Mouse (Mus musculus): ENCODE results near the gene Pde1a. TPM values are rescaled to one million over a fixed set of nuclear protein-coding genes. Genes with fewer than 3 reads are reported as not detected.
"Not testable (repeated sequence)": the region's sequence is repeated elsewhere in the genome, so short reads cannot be mapped to it uniquely, and the experiment has no call there.

The Pde1a gene
- total RNA-seq, 2 experiments from 2014 or later = 13.0 to 23.8 TPM

DNA sequence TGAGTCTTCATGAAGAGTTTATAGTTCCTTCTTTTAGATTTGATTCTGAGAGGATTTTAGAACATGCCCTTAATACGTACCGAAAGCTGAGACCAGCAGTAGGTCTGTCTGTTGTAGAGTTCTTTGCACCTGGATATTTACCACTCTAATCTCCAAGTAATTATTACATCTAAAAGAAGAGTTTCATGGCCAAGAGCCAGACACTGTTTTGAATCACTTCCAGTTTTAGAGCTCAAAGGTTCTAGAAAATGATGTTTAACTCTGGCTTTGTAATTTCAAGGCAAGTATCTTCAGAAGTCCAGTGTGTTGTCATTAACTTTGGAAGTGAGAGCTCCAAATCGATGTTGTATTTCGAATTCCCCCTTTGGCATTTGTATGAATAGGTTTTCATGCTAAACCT is 167.8 kb downstream of the Pde1a start:
- DNase-seq = no peak

DNA sequence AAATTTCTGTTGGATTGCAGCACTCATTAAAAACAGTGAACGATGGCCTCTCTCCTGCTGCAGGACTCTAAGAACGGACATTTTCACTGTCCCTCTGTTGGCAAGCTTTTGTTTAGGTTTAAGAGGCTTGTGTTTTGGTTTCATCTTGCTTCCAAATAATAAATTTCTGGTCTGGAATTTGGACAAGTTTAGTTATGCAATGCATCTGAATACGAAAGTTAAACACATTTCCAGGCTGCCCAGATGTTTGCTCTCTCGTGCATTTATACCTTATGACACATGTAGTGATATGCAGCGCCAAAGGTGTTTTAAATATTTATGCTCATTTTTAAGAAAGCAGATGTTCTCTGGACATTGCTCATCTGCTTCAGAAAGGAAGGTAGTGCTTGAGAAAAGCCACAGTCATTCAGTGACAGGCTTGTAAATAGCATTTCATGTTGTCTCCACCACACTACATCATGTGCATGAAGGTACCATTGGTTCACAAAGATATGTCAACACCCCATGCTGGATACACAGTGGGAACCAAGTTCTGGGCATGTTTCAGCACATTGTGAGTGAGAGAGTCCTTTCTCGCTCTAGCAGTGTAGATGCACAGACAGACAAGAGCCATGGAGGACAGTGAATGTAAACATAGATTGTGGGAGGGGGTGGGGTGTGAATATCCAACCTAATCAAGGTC is 171.5 kb downstream of the Pde1a start:
- no peak for DNase-seq

DNA sequence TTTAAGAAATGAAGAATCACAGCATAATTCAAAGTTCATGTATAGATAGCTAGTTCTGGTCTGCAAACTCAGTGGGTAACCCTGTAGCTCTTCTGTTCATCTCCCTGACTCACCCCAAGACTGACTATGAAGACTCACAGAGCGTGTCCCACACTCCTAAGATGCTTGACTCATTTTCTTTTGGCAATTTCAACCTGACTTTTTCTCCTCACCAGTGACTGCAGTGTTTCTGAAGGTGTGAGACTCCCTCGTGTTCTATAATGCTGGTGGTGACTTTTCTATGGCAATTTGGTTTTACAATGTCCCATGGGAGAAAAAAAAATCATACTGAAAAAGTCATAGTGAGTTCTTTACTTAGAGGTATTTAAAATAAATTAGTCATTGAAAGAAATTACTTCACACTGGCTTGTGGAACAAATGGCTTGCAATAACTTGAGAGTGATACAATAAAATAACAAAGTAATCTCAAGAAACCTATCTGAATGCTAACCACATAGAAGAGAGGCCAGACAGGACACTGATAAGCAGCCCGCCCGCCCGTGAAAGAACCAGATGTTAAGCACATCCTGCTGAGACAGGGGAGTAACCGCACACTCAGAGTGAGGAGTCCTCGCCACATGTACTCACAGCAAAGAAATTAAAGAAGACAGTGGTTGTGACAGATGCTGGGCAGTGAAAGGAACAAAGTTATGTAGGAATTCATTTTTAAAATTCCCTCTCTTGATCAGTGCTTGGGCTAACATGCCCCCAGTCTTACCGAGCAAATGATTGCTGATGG is 183.2 kb downstream of the Pde1a start:
- no peak for DNase-seq

DNA sequence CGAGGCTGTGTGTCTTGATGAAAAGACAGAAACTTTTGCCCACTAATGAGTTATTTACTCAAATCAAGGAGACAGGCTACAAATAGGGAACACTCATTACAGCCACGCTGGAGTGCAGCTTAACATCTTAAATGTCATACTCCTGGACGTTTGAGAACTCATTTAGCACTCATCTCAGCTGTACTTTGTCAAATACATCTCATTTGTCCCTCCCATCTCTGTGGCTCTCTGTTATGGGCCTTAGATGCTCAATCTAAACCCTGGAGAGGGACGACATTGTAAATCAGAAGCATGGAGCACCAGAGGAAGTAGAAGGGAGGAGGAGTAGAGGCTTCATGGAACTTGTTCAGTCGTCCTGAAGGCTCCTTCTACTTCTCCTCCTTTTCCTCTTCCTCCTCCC is 194.6 kb downstream of the Pde1a start:
- no peak for DNase-seq

DNA sequence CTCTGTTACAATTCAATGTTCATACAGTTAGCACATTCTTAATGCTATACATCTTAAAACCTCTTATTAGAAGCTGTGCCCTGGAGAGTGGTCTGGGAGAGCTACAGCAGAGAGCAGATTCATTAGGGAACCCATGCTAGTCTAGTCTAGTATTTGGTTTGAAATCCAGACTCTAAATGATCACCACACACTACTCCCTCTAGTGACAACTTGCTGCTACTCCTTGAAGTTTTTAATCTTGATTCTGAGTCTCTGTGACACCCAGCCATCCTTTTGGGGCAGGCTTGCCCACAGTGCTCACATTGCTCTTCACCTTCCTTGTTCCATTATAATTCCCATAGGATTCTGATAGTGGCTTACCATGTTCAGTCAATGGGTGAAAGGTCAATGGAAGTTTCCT is 206.9 kb downstream of the Pde1a start:
- no peak for DNase-seq

DNA sequence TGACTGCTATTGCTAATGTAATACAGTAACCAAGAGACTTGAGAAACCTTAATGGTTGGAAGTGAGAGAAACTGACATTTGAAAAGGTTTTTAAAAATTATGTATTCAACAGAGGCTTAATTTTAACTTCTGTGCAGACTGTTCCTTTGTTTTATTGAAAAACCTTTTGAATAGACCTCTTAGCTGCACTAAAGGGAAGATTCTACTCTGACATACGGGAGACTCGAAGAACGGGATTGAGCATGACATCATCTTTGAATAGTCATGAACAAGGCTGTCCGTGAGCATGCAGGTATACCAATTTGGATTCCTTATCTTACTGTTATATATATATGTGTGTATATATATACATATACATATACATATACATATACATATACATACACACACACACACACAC is 207.9 kb downstream of the Pde1a start:
- no peak for DNase-seq

DNA sequence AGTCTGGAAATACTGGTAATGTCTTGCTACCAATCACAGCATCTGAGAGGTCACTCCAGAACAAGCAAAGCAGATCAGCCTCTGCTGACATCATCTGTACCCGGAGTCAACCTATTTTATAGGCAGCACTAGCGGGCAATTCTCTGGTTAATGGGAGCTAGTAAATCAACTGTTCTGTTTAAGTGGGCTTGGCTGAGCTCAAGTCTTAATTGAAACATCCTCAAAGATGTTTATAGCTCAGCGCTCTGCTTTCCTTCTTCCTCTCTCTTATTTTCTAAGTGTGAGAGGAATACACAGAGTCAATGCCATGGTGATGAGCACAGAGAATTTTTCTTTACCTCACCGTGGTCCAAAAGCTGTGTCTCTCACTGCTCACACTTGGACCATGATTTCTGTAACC is 208.8 kb downstream of the Pde1a start:
- no peak for DNase-seq

DNA sequence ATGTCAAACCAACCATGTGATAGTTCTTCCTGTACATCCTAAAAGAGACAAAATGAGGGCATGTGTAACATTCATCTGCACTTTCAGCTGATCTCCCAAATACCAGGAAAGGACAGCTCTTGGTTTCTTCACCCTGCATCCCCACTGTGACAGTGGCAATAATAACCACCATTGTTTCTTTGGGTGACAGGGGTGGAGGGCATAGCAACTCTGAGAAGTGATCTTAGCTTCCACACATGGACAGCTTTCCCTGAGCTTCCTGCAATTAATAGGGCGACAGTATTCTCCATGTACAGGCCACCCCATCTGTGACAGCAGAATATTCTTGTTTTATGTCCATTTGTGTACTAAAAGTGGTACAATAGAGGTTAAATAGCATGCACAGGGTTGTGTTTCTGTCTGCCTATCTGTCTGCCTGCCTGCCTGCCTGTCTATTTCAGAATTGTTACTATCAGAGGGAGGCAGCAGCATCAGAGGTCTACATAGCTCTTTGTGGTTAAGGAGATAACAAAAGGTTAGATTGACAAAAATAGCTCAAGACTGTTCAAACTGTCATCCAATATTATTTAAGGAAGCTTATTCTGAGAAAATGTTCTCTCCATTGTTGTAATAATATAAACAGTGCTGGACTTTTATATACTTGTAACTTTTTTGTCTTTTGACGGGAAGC is 227.3 kb downstream of the Pde1a start:
- DNase-seq = no peak

DNA sequence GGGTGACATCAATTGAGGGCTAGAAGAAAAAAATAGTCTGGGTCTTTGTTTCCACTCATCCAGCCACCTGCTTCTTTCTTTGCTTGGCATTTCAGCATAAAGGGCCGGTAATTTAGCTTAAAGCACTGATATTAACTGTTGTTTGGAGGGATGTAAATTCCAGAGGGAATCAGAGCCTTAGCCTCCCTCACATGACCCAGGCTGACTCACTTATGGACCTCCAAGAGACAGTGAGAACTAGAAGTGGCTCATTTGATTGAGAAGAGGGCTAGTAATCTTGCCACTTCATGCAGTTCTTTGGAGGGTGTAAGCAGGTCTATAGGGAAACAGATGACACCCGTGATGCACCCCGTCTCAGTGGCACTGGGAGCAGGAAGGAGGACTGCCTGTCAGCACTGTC is 230.7 kb downstream of the Pde1a start:
- no peak for DNase-seq

DNA sequence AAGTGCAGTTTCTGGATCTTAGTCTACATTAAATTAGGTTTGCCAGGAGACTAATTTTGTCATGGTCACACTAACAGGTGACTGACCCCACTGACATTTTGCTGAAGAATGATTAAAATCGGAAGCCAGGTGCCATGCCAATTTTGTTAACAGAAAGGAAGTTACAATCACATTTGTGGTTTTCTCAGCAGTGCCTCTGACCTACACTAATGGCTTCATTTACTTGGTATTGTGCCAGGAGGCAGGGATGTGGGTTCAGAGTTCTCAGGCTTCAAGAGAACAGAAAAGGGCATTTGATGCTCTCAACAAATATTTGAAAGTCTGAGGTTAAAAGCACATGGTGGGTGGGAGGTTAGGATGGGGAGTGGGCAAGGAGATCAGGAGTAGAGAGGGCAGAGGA is 236.4 kb downstream of the Pde1a start:
- DNase-seq = no peak

DNA sequence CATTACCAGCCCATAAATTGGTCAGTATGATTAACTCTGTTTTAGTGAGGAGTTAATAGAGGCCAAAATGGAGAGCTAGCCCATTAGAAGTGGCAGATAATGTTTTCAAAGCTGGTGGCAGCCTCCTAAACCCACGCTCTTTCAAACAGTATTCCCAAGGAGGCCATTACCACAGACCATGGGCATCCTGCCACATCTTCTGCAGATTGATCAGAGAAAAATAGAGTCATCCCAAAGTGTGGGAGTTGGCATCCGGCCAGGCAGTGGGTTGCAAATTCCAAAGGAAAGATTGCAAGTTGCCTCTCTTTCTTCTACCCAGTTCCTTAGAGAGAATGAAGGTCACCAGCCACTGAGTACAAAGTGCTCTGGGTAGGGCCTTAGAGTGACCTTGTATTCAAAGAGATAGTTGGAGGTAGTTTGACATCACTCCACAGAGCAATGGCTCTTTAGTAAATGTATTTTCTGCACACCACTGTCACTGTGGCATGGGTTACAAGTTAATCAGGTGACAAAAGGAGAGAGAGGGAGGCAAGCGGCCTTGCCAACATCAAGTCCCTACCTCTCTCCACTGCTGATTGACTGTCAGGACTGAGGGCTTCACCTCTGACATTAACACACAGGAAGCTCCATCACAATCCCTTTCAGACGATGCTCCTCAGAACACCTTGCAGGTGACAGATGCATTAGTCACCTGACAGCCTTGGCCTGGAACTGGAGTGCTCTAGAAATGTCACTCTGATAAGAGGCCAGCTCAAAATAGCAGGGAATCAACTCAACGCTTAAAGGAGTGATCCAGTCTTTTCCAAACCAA is 237.3 kb downstream of the Pde1a start:
- DNase-seq = peak; percentile 81 to 82

DNA sequence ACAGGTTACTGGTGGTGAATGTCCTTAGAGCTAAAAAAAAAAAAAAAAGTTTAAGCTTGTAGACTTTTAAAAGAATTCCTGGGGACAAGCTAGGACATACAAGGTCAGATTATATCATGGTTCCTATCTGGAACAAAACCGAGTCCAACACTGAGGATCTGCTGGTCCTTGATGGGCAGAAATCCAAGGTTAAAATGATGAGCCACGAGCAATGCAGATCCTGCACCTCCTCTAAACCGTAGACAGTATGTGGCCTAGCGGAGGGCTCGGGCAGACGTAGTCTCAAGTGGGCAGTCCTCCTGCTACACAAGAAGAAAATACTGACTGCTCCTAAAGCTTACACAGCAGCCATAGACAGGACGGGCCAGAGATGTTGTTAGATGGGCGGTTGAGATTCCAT is 238.5 kb downstream of the Pde1a start:
- peak; percentile 39 to 56 for DNase-seq

DNA sequence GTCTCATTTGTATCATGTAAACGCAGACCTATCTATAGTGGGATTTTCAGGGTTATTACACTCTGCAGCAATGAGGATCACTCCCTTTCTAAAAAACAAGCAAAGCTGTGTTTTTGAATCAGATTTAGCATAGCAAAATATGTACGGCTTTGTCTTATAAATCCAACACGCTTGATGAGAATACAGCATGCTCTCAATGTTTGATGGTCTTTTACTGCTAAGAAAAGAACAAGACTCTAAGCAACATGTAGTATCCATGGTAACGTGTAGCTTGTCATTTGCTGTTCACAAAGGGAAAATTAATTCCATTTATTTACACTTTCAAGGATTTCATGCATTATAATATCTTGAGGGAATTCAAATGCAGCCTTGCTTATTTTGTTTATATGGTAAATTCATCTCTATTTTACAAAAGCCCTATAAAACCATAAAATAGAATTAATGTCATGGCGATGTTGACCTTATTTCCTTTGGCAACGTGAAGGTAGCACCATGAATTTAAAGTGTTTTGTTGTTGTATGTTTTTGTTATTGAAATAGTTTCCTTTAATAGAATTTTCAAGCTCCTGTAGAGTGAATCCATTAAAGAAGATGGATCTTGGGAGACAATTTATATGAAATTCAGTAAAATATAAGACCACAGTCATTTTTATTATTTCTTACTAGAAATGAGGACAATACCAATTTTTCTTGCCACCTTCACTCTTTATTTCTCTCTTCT is 245.5 kb downstream of the Pde1a start:
- no peak for DNase-seq

DNA sequence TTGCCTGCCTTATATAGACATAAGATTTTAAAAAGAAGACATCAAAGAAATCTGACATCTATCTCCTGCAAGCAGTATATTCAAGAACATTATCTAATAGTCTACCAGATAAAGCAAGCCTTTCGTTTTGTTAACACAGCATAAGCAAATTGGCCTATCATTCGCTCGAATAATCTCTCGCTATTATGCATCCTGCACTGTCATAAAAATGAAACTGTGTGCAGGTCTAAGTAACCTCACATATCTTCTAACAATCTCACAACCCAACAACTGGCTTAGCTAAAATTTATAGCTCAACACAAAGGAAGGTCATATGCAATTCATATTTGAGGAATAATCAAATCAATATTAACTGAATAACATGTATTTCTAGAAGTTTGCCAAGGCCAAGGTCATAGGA is 246.0 kb downstream of the Pde1a start:
- no peak for DNase-seq

DNA sequence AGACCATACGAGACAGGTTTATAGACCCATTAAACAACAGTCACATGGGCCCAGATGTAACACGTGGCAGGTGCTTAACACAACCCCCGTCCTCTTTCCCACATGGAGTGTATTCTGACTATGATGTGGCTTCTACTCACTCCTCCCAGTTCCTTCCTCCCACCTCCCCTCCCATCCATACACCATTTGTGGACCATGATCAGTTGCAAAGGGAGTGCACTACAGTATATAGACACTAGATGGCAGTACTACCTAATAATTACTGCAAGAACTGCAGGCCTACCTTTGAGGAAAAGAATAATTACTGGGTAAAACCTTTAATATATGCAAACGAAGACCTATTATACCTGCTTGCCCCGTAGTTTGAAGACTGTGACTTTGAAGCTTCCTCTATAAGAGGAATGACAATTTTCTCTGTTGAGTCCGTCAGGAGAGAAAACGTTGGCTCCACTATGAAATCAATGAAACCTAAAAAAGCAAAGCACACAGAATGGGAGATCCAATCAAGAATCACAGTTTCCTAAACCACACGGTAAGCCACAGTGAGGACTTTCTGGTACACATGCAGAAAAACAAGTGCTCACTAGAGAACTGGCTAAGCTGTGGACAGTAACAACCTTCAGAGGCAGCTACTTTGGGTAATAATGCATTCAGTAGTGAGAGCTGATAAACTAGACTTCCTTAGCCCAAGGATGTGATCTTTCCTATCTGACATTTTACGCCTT is 263.8 kb downstream of the Pde1a start:
- peak in 1 of 2 experiments; percentile 5 for DNase-seq

DNA sequence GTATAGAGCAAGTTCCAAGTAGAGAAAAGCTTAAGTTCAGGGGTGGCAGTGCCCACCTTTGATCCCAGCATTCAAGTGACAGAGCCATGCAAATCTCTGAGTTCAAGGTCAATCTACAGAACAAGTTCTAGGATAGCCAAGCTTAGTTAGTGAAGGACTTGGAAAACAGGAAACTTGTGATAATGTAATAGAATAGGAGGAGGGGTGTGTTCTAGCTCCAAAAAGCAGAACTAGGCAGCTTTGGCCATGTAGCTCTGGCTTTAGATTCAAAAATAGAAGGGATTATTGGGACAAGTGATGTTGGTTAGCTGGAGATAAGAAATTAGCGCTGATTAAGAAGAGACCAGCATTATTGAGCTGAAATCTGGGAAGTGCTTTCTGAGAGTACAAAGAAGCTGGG is 272.4 kb downstream of the Pde1a start:
- no peak for DNase-seq

DNA sequence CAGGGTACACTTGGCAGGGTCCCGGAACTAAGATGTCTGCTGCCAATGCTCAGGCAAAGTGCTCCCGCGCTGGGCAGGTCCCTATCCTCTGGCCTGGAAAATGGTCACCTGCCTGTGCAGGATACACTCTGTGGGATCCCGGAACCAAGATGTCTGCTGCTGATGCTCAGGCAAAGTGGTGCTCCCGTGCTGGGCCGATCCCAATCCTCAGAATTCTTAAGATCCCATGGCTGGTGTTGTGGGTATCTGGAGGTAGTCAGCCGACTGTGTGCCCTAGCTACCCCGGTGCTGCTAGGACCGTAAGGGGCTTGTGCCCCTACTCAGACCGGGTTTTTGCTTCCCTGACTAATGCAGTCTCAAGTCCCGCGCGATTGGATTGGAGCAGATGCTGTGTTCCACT is 281.9 kb downstream of the Pde1a start:
- not testable (repeated sequence) for DNase-seq

DNA sequence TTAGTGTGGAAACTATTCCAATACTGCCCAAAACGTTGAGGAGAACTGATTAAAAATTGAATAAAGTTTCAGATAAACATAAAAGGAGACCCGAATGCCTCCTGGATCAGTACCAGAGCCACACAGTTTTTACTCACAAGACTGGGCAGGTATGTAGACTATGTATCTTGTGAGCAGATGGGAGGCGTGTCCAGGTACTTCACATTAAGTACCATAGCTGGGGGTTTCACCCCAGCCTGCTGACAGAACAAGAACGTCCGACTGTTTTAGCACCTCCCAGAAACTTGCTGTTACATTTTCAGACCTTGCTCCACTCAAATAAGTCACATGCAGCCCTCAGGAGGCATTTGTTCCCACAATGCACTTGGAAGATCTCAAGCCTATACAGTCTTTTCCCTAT is 289.7 kb downstream of the Pde1a start:
- DNase-seq = no peak

DNA sequence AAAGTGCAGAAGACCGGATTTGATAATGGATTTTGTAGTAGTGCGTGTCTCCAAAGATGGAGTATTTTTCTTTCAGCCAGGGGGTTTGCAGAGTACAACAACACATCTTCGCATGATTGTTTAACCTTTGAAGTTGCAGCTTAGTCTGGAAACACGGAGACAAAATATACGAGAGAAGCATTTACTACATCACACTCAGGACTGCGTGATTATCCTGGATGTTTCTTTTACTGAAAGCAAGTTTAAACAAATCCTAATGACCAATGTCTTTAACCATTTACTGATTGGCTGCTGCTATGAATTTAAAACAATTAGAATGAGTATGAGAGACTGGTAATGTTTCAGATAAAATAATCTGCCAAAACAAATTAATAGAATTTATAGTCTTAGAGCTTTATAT is 290.2 kb downstream of the Pde1a start:
- no peak for DNase-seq

DNA sequence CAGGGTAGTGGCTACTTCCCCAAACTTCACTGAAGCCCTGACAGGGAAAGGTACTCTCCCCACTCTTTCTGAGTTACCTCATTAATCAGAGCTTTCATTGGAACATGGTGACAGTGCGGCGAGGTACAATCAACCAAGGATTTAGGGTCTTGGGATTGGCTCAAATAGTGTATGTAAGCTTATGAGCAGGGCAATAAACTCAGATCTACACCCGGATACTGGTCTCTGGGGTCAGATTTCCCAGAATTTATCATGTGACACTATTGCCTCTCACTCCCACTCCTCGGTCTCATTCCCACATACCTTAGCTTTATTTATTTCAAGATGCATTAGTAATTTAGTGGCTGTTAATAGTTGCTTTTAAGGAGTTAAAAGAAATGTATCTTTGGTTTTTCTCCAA is 303.4 kb downstream of the Pde1a start:
- DNase-seq = no peak

DNA sequence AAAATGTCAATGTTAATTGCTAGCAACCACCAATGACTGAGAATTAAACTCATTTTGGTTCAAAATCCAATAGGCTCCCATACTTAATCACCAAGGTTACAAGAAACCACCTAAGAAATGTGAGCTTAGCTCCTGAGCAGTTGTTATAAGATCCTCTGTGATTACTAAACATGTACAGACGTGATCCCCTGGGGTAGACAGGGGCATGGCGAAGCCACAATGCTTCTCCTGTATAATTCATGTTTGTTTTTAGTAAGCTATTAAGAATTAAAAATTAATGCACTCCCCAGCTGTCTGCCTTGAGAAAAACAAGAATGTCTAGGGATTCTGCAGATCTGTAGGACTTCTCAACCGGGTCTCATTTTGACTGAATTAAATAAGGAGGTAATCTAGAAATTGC is 309.7 kb downstream of the Pde1a start:
- no peak for DNase-seq

Measured in adrenal gland, postnatal 36 days (tissue).